Mouse (Mus musculus) neural tube, embryonic 11.5 days (tissue): ENCODE measurements at regions not wholly inside any gene's neighbourhood (a gene's known extent, or its start where the extent isn't known, plus 50 kb on each side); places are given as distances from the start of the nearest gene placed in this dataset.

Source experiments
- ATAC-seq: fragments of 200-750 bp; cut with Nextera tagmentation; 2 replicates; pipeline ENCODE4 v1.8.0; 2017; ENCODE audit warnings: moderate number of reproducible peaks, mild to moderate bottlenecking, moderate TSS enrichment, moderate library complexity; ENCODE audit not compliant: insufficient read depth, low FRiP score, low TSS enrichment
- DNase-seq: peaks from one replicate; pipeline ENCODE4 v3.0.0-alpha.2; 2015; ENCODE audit warnings: low spot score
- H3K27ac ChIP-seq: fragments of 300-500 bp; sonication (generic); 2 replicates; pipeline ENCODE4 v1.5.1; 2014; ENCODE audit warnings: low read depth, mild to moderate bottlenecking, low read length
- H3K27me3 ChIP-seq: fragments of 300-500 bp; sonication (generic); 2 replicates; pipeline ENCODE4 v1.6.1; 2014; ENCODE audit warnings: mild to moderate bottlenecking, low read length, mixed read lengths; ENCODE audit not compliant: control insufficient read depth, insufficient read depth
- H3K36me3 ChIP-seq: fragments of 300-500 bp; sonication (generic); 2 replicates; pipeline ENCODE4 v1.6.1; 2014; ENCODE audit warnings: mild to moderate bottlenecking, low read length, moderate library complexity, mixed read lengths; ENCODE audit not compliant: control insufficient read depth, insufficient read depth
- H3K4me1 ChIP-seq: fragments of 300-500 bp; sonication (generic); 2 replicates; pipeline ENCODE4 v1.6.1; 2014; ENCODE audit warnings: low read length, mixed read lengths; ENCODE audit not compliant: control insufficient read depth, insufficient read depth
- H3K4me2 ChIP-seq: fragments of 300-500 bp; sonication (generic); 2 replicates; pipeline ENCODE4 v1.6.1; 2014; ENCODE audit warnings: low read depth, mild to moderate bottlenecking, moderate library complexity
- H3K4me3 ChIP-seq: fragments of 300-500 bp; sonication (generic); 2 replicates; pipeline ENCODE4 v1.5.1; 2014; ENCODE audit warnings: low read depth, low read length
- H3K9ac ChIP-seq: fragments of 300-500 bp; sonication (generic); 2 replicates; pipeline ENCODE4 v1.6.1; 2014; ENCODE audit warnings: mild to moderate bottlenecking, low read length
- H3K9me3 ChIP-seq: fragments of 300-500 bp; sonication (generic); 2 replicates; pipeline ENCODE4 v1.6.1; 2016; ENCODE audit warnings: low read length; ENCODE audit not compliant: control insufficient read depth
- WGBS: fragments of 180-500 bp; shearing (Covaris S2); extraction: QIAGEN DNeasy Blood & Tissue Kit; methylation state at CpG from one replicate; pipeline ENCODE4 v1.1.7; 2014; 5-methylcytosine and 5-hydroxymethylcytosine counted together

DNA sequence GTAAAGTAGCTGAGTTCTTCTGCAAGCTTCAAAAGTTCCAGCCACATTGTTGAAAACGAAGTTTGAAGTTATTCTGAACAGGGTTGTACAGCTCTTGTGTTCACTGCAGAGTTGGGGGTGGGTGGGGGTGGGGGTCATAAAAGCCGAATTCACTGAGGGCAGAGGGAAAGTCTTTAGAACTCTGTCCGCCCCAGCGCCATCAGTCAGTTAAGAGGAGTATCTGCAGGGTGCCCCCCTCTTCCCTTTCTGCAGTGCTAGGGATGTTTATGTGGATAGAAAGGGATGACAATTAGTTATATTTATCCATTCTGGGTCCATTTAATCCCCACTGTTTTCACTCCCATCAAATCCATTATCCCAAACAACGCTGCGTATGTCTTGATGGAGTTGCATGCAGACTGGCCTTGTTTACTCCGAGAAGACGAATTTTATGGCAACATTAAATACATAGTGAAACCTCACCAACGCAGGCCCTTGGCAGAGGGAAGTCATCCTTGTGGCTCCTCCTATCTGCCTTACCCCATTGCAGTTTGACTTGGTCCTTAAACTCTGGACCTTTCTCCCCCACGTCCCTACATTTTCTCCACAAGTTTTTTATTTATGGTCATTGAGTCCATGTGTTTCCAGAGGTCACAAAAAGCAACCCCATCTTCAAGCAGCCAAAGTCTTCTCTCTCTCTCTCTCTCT is 526.8 kb upstream of the Sall1 start:
- Histone ChIP-seq H3K4me1 (peaks cover 13% of the 10 kb centered on the region; the same call in 1 of the 2 replicates), H3K27ac (no peak overlapping the region), H3K27me3 (no peaks in the 10 kb centered on the region), H3K4me2 (no peak overlapping the region), H3K36me3 (no peaks in the 10 kb centered on the region), H3K9me3 (no peaks in the 10 kb centered on the region), H3K4me3 (no peak overlapping the region), H3K9ac (no peak overlapping the region)
- WGBS, result 7% methylated on average over 10 of the region's 10 CpGs
- DNase-seq (peak; percentile 21), ATAC-seq (peak; percentile 71; the same call in 1 of the 2 replicates)

DNA sequence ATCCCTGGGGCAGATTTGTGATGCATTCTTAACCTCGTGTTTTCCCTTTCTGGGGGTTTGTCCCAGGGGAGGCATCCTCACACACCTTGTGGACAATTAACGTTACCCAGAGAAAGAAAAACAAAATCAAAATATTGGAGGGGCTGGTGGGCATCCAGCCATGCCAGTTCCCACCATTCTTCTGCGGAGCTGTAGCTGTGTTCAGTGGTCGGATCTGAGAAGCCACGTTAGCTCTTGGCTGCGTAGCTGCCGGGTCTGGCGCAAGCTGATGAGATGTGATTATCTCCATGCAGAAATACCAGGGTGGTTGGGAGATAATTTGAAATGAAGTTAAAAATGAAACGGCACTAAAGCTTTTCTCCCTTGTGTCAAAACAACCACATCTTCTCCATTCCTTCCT is 525.4 kb upstream of the Sall1 start:
- Histone ChIP-seq H3K36me3 (no peaks in the 10 kb centered on the region), H3K4me3 (no peak overlapping the region), H3K27ac (no peak overlapping the region), H3K9me3 (no peaks in the 10 kb centered on the region), H3K27me3 (no peaks in the 10 kb centered on the region), H3K4me2 (no peak overlapping the region), H3K9ac (no peak overlapping the region), H3K4me1 (peaks cover 13% of the 10 kb centered on the region; the same call in 1 of the 2 replicates)
- ATAC-seq (no peak), DNase-seq (no peak)
- WGBS, result 65% methylated on average over 9 of the region's 9 CpGs

DNA sequence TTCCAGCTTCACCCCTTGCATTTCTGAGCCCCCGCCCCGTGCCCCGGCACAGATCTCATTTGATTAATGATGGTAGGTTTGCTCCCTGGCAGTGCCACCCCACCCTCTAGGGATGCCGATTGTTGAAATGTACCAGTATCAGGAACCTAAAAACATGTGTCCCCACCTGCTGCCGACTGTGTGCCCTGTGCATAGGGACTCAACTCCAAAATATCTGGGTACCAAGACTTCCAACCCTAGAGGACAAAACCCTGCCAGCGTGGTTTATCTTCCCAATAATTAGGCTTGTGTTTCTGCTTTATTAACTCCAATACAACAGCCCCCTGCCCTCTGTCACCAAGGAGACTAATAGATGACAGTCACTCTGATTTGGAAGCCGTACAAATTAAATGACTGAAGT is 524.7 kb upstream of the Sall1 start:
- H3K36me3 ChIP-seq, result no peaks in the 10 kb centered on the region
- H3K9me3 ChIP-seq, result no peaks in the 10 kb centered on the region
- H3K9ac ChIP-seq, result no peak overlapping the region
- peaks cover 13% of the 10 kb centered on the region; the same call in 1 of the 2 replicates for H3K4me1 ChIP-seq
- no peak for DNase-seq
- no peak overlapping the region for H3K4me2 ChIP-seq
- H3K27ac ChIP-seq, result no peak overlapping the region
- H3K27me3 ChIP-seq, result no peaks in the 10 kb centered on the region
- no peak overlapping the region for H3K4me3 ChIP-seq
- no peak for ATAC-seq
- 54% methylated on average over 7 of the region's 7 CpGs for WGBS

- Histone ChIP-seq H3K9me3 (no peaks in the 10 kb centered on the region), H3K36me3 (no peaks in the 10 kb centered on the region), H3K27ac (no peak overlapping the region), H3K9ac (no peak overlapping the region), H3K4me3 (no peak overlapping the region), H3K4me1 (peaks cover 13% of the 10 kb centered on the region; the same call in 1 of the 2 replicates), H3K27me3 (no peaks in the 10 kb centered on the region), H3K4me2 (no peak overlapping the region)
- ATAC-seq (no peak), DNase-seq (no peak)
- 64% methylated on average over 7 of the region's 7 CpGs for WGBS
Measured at GRCm38 (mm10) chr8:89566986-89567385, 523.0 kb upstream of the Sall1 start.

DNA sequence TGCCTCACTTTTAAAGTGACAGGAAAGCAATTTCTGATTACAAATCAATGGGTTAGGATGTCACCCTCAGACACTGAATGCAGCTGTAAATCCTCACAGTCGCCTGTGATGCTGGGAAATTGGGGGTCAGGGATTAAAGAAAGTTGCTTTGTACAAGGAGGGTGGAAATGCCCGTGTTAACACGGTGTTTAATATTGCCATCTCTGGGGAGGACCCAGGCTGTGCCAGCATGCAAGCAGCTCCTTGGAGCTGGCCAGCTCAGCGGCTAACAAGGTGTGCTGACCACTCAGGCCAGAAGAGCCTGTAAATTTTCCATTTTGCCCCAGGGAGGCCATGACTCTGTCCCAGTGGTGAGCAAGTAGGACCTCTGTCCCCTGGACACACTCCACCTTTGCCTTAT is 522.5 kb upstream of the Sall1 start:
- WGBS, result 18% methylated on average over 4 of the region's 4 CpGs
- H3K4me1 ChIP-seq, result peaks cover 13% of the 10 kb centered on the region; the same call in 1 of the 2 replicates
- H3K4me2 ChIP-seq, result no peak overlapping the region
- no peaks in the 10 kb centered on the region for H3K36me3 ChIP-seq
- no peak overlapping the region for H3K27ac ChIP-seq
- no peak for DNase-seq
- no peak overlapping the region for H3K9ac ChIP-seq
- no peak for ATAC-seq
- no peak overlapping the region for H3K4me3 ChIP-seq
- H3K27me3 ChIP-seq, result no peaks in the 10 kb centered on the region
- H3K9me3 ChIP-seq, result no peaks in the 10 kb centered on the region

GRCm38 (mm10) chr8:89565147-89565826 is 521.3 kb upstream of the Sall1 start:
- no peak for DNase-seq
- Histone ChIP-seq H3K4me3 (no peak overlapping the region), H3K27me3 (no peaks in the 10 kb centered on the region), H3K4me2 (no peak overlapping the region), H3K4me1 (peaks cover 13% of the 10 kb centered on the region; the same call in 1 of the 2 replicates), H3K27ac (no peak overlapping the region), H3K9me3 (no peaks in the 10 kb centered on the region), H3K36me3 (no peaks in the 10 kb centered on the region), H3K9ac (no peak overlapping the region)
- WGBS, result 84% methylated on average over 9 of the region's 9 CpGs
- ATAC-seq, result no peak

DNA sequence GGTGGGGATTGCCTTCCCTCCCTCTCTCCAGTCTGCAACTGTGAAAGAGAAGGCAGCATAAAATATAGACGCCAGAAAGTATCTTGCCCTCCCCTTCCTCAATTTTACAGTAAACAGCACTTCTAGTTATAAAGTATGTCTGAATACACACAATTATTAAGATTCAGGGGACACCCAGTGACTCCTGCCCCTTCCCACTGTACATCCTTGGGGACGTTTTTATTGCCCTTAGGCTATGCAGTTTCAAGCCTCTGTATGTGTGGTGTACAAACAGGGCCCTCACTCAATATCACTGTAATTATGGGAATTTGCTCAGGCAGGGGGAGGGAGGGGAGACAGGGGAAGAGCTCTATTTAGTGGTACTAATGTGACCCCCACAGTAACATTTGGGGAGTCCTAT is 519.6 kb upstream of the Sall1 start:
- Histone ChIP-seq H3K9me3 (no peaks in the 10 kb centered on the region), H3K4me1 (0 out of 2 replicates have a peak, but pooled peaks cover 2% of the 10 kb centered on the region), H3K4me3 (no peak overlapping the region), H3K36me3 (no peaks in the 10 kb centered on the region), H3K27me3 (no peaks in the 10 kb centered on the region), H3K4me2 (no peak overlapping the region), H3K27ac (no peak overlapping the region), H3K9ac (no peak overlapping the region)
- ATAC-seq (no peak), DNase-seq (no peak)
- WGBS, result 63% methylated on average over 2 of the region's 2 CpGs

- WGBS, result 74% methylated on average over 8 of the region's 8 CpGs
- H3K36me3 ChIP-seq, result no peaks in the 10 kb centered on the region
- H3K27me3 ChIP-seq, result no peaks in the 10 kb centered on the region
Measured at GRCm38 (mm10) chr8:89562597-89562996, 518.6 kb upstream of the Sall1 start.

DNA sequence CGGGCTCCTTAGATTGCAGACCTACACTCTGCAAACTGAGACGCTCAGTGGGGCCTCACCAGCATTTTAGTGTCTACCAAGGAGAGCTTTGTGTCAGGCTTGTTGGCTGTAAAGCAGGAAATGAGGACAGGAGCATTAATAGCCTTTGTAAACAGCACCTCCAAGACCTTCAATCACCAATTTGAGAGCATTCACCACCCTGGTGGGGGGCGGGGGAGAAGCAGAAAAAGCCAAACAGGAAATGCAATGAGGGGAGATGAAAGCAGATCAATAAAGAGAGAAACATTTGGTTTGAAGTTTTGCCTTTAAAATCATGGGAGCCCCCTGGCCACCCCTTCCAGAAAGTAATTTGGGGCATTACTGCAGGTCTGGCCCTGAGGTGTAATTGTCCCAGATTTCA is 497.3 kb upstream of the Sall1 start:
- no peak overlapping the region for H3K4me2 ChIP-seq
- no peaks in the 10 kb centered on the region for H3K9me3 ChIP-seq
- H3K27me3 ChIP-seq, result no peaks in the 10 kb centered on the region
- ATAC-seq, result no peak
- no peaks in the 10 kb centered on the region for H3K36me3 ChIP-seq
- no peak overlapping the region for H3K27ac ChIP-seq
- 10% methylated on average over 3 of the region's 3 CpGs for WGBS
- no peak overlapping the region for H3K4me3 ChIP-seq
- H3K4me1 ChIP-seq, result no peaks in the 10 kb centered on the region; the same call in 1 of the 2 replicates
- DNase-seq, result no peak
- H3K9ac ChIP-seq, result no peak overlapping the region

More at GRCm38 (mm10) chr8:89562597-89562996, 518.6 kb upstream of the Sall1 start:
- DNase-seq (no peak), ATAC-seq (no peak)
- Histone ChIP-seq H3K4me2 (no peak overlapping the region), H3K9me3 (no peaks in the 10 kb centered on the region), H3K4me1 (no peaks in the 10 kb centered on the region), H3K4me3 (no peak overlapping the region), H3K9ac (no peak overlapping the region), H3K27ac (no peak overlapping the region)
